Mouse (Mus musculus) lung, embryonic 16.5 days (tissue): ENCODE results near the gene Sstr3. TPM values are rescaled to one million over a fixed set of nuclear protein-coding genes. Genes with fewer than 3 reads are reported as not detected.

Experiments
- ATAC-seq: fragments of 200-750 bp; cut with Nextera tagmentation; 2 replicates; pipeline ENCODE4 v1.8.0; 2017; ENCODE audit warnings: low read depth, mild to moderate bottlenecking, moderate library complexity
- H3K27ac ChIP-seq: fragments of 300-500 bp; sonication (generic); 2 replicates; pipeline ENCODE4 v1.5.1; 2014; ENCODE audit warnings: mild to moderate bottlenecking, control low read depth, low read length
- H3K27me3 ChIP-seq: fragments of 300-500 bp; sonication (generic); 2 replicates; pipeline ENCODE4 v1.6.1; 2014; ENCODE audit warnings: low read depth, low read length, mixed read lengths; ENCODE audit not compliant: control insufficient read depth, insufficient read depth
- H3K36me3 ChIP-seq: fragments of 300-500 bp; sonication (generic); 2 replicates; pipeline ENCODE4 v1.6.1; 2014; ENCODE audit warnings: low read length; ENCODE audit not compliant: control insufficient read depth, insufficient read depth
- H3K4me1 ChIP-seq: fragments of 300-500 bp; sonication (generic); replicated peaks from 2 replicates; pipeline ENCODE4 v1.6.1; 2014; ENCODE audit warnings: low read length, mixed read lengths; ENCODE audit not compliant: control insufficient read depth, insufficient read depth
- H3K4me2 ChIP-seq: fragments of 300-500 bp; sonication (generic); 2 replicates; pipeline ENCODE4 v1.6.1; 2014; ENCODE audit warnings: low read depth, low read length, control low read depth
- H3K4me3 ChIP-seq: fragments of 300-500 bp; sonication (generic); 2 replicates; pipeline ENCODE4 v1.5.1; 2014; ENCODE audit warnings: mild to moderate bottlenecking, low read length, control low read depth
- H3K9ac ChIP-seq: fragments of 300-500 bp; sonication (generic); 2 replicates; pipeline ENCODE4 v1.6.1; 2014; ENCODE audit warnings: low read length, control low read depth
- H3K9me3 ChIP-seq: fragments of 300-500 bp; sonication (generic); 2 replicates; pipeline ENCODE4 v1.6.1; 2016; ENCODE audit warnings: low read length; ENCODE audit not compliant: control insufficient read depth
- WGBS: fragments of 180-500 bp; shearing (Covaris S2); extraction: QIAGEN DNeasy Blood & Tissue Kit; methylation state at CpG from one replicate; pipeline ENCODE4 v1.1.7; 2014; 5-methylcytosine and 5-hydroxymethylcytosine counted together
- polyA plus RNA-seq: library from polyadenylated mRNA; unstranded; fragments of >200 nt; fragmentation: Nextera tagmentation; extraction: Ambion mirVana; gene quantifications from 2 replicates; pipeline ENCODE4 v1.2.1, GENCODE M21; 2015

Gene Sstr3
- polyA plus RNA-seq = 0.05 TPM in 1 of 2 replicates, not detected in the other

- Histone ChIP-seq H3K4me3 (no peak within 1 kb of the TSS), H3K9ac (no peak within 1 kb of the TSS), H3K36me3 (no peaks in the 10 kb centered on the region), H3K27ac (no peak within 1 kb of the TSS), H3K4me2 (no peak within 1 kb of the TSS), H3K9me3 (no peaks in the 10 kb centered on the region), H3K27me3 (peaks cover 2% of the 10 kb centered on the region; the same call in 1 of the 2 replicates), H3K4me1 (peaks cover 9% of the 10 kb centered on the region)
- ATAC-seq = no peak
- WGBS = 4% methylated on average over 14 of the region's 14 CpGs
Observed at GRCm38 (mm10) chr15:78544561-78545001, at the start of gene Sstr3. Sstr3 (minus strand) TSS chr15:78544685.

- WGBS = 82% methylated on average over 7 of the region's 7 CpGs
- no peak for ATAC-seq
- no peaks in the 10 kb centered on the region for H3K4me1 ChIP-seq
- H3K4me2 ChIP-seq = no peak overlapping the region
- no peaks in the 10 kb centered on the region for H3K36me3 ChIP-seq
- H3K4me3 ChIP-seq = no peak overlapping the region
- H3K27me3 ChIP-seq = no peaks in the 10 kb centered on the region
- no peak overlapping the region for H3K9ac ChIP-seq
- no peaks in the 10 kb centered on the region for H3K9me3 ChIP-seq
- no peak overlapping the region for H3K27ac ChIP-seq
Observed at GRCm38 (mm10) chr15:78593896-78594425, 49.5 kb upstream of the Sstr3 start.

GRCm38 (mm10) chr15:78592452-78592968, 48.0 kb upstream of the Sstr3 start:
- Histone ChIP-seq H3K27me3 (no peaks in the 10 kb centered on the region), H3K27ac (no peak overlapping the region), H3K36me3 (no peaks in the 10 kb centered on the region), H3K9ac (no peak overlapping the region), H3K4me2 (no peak overlapping the region), H3K4me3 (no peak overlapping the region), H3K4me1 (no peaks in the 10 kb centered on the region), H3K9me3 (no peaks in the 10 kb centered on the region)
- 67% methylated on average over 14 of the region's 14 CpGs for WGBS
- no peak for ATAC-seq

- Histone ChIP-seq H3K9me3 (no peaks in the 10 kb centered on the region), H3K27me3 (no peaks in the 10 kb centered on the region), H3K4me2 (no peak overlapping the region), H3K36me3 (no peaks in the 10 kb centered on the region), H3K9ac (no peak overlapping the region), H3K27ac (no peak overlapping the region), H3K4me3 (no peak overlapping the region), H3K4me1 (no peaks in the 10 kb centered on the region)
- no peak for ATAC-seq
- 51% methylated on average over 15 of the region's 15 CpGs for WGBS
Observed at GRCm38 (mm10) chr15:78591680-78592451, 47.4 kb upstream of the Sstr3 start.

GRCm38 (mm10) chr15:78590785-78591184, 46.3 kb upstream of the Sstr3 start:
- H3K4me3 ChIP-seq = no peak overlapping the region
- 75% methylated on average over 6 of the region's 6 CpGs for WGBS

GRCm38 (mm10) chr15:78589936-78590335, 45.5 kb upstream of the Sstr3 start:
- Histone ChIP-seq H3K36me3 (no peaks in the 10 kb centered on the region), H3K27me3 (no peaks in the 10 kb centered on the region), H3K4me2 (no peak overlapping the region), H3K9me3 (no peaks in the 10 kb centered on the region), H3K4me1 (no peaks in the 10 kb centered on the region), H3K27ac (no peak overlapping the region), H3K9ac (no peak overlapping the region), H3K4me3 (no peak overlapping the region)
- no peak for ATAC-seq
- WGBS = 52% methylated on average over 6 of the region's 6 CpGs

More at GRCm38 (mm10) chr15:78590785-78591184, 46.3 kb upstream of the Sstr3 start:
- no peaks in the 10 kb centered on the region for H3K36me3 ChIP-seq
- no peak for ATAC-seq
- H3K9ac ChIP-seq = no peak overlapping the region
- no peaks in the 10 kb centered on the region for H3K9me3 ChIP-seq
- no peaks in the 10 kb centered on the region for H3K27me3 ChIP-seq
- H3K4me1 ChIP-seq = no peaks in the 10 kb centered on the region
- no peak overlapping the region for H3K4me2 ChIP-seq
- no peak overlapping the region for H3K27ac ChIP-seq

GRCm38 (mm10) chr15:78588900-78589299, 44.4 kb upstream of the Sstr3 start:
- H3K9me3 ChIP-seq = no peaks in the 10 kb centered on the region
- no peak overlapping the region for H3K27ac ChIP-seq
- no peak overlapping the region for H3K4me2 ChIP-seq

GRCm38 (mm10) chr15:78588049-78588448, 43.6 kb upstream of the Sstr3 start:
- Histone ChIP-seq H3K9me3 (no peaks in the 10 kb centered on the region), H3K4me2 (no peak overlapping the region), H3K4me1 (no peaks in the 10 kb centered on the region), H3K27ac (no peak overlapping the region), H3K27me3 (no peaks in the 10 kb centered on the region), H3K4me3 (no peak overlapping the region), H3K36me3 (no peaks in the 10 kb centered on the region), H3K9ac (no peak overlapping the region)
- 68% methylated on average over 4 of the region's 4 CpGs for WGBS
- ATAC-seq = no peak

More at GRCm38 (mm10) chr15:78588900-78589299, 44.4 kb upstream of the Sstr3 start:
- Histone ChIP-seq H3K4me1 (no peaks in the 10 kb centered on the region), H3K27me3 (no peaks in the 10 kb centered on the region), H3K36me3 (no peaks in the 10 kb centered on the region), H3K4me3 (no peak overlapping the region), H3K9ac (no peak overlapping the region)
- WGBS = 63% methylated on average over 4 of the region's 4 CpGs
- no peak for ATAC-seq
